Mouse (Mus musculus) hindbrain, embryonic 15.5 days (tissue): Measurements from ENCODE around the gene Plekhh3. TPM values are rescaled to one million over a fixed set of nuclear protein-coding genes. Genes with fewer than 3 reads are reported as not detected.
A peak's percentile ranks its signal among the peaks of the same experiment; 100 is the strongest.

Experiments
- ATAC-seq: fragments of 200-750 bp; cut with Nextera tagmentation; 2 replicates; pipeline ENCODE4 v1.8.0; 2017; ENCODE audit warnings: low read depth, moderate number of reproducible peaks, moderate TSS enrichment; ENCODE audit not compliant: low FRiP score
- H3K27ac ChIP-seq: fragments of 300-500 bp; sonication (generic); replicated peaks from 2 replicates; pipeline ENCODE4 v1.5.1; 2015; ENCODE audit warnings: mild to moderate bottlenecking, inconsistent platforms
- H3K27me3 ChIP-seq: fragments of 300-500 bp; sonication (generic); 2 replicates; pipeline ENCODE4 v1.6.1; 2015; ENCODE audit warnings: control low read depth, inconsistent platforms
- H3K36me3 ChIP-seq: fragments of 300-500 bp; sonication (generic); 2 replicates; pipeline ENCODE4 v1.6.1; 2015; ENCODE audit warnings: control low read depth, inconsistent platforms
- H3K4me1 ChIP-seq: fragments of 300-500 bp; sonication (generic); replicated peaks from 2 replicates; pipeline ENCODE4 v1.6.1; 2015; ENCODE audit warnings: control low read depth, inconsistent platforms
- H3K4me2 ChIP-seq: fragments of 300-500 bp; sonication (generic); 2 replicates; pipeline ENCODE4 v1.6.1; 2015; ENCODE audit warnings: moderate library complexity, mild to moderate bottlenecking, inconsistent platforms
- H3K4me3 ChIP-seq: fragments of 300-500 bp; sonication (generic); 2 replicates; pipeline ENCODE4 v1.5.1; 2015; ENCODE audit warnings: mild to moderate bottlenecking, inconsistent platforms
- H3K9ac ChIP-seq: fragments of 300-500 bp; sonication (generic); 2 replicates; pipeline ENCODE4 v1.6.1; 2015; ENCODE audit warnings: inconsistent platforms
- H3K9me3 ChIP-seq: fragments of 300-500 bp; sonication (generic); 2 replicates; pipeline ENCODE4 v1.6.1; 2016; ENCODE audit warnings: control low read depth, inconsistent platforms
- WGBS: fragments of 180-500 bp; shearing (Covaris S2); methylation state at CpG from one replicate; pipeline ENCODE4 v1.1.7; 2015; 5-methylcytosine and 5-hydroxymethylcytosine counted together
- polyA plus RNA-seq: library from polyadenylated mRNA; unstranded; fragments of >200 nt; fragmentation: Nextera tagmentation; extraction: Ambion mirVana; gene quantifications from 2 replicates; pipeline ENCODE4 v1.2.1, GENCODE M21; 2015

Gene Plekhh3
- polyA plus RNA-seq, 1 experiment from 2014 or later: 11.8 TPM

- peak overlapping the region; percentile 70; the same call in 1 of the 2 replicates for H3K9ac ChIP-seq
- peak overlapping the region; percentile 95 for H3K27ac ChIP-seq
- peak overlapping the region; percentile 92 for H3K4me2 ChIP-seq
- peaks cover 14% of the 10 kb centered on the region for H3K4me1 ChIP-seq
- H3K4me3 ChIP-seq: peak overlapping the region; percentile 51; the same call in 1 of the 2 replicates
- no peaks in the 10 kb centered on the region for H3K27me3 ChIP-seq
- H3K9me3 ChIP-seq: no peaks in the 10 kb centered on the region
- 0 out of 2 replicates have a peak, but pooled peaks cover 6% of the 10 kb centered on the region for H3K36me3 ChIP-seq
- no peak for ATAC-seq
- WGBS: 73% methylated on average over 6 of the region's 6 CpGs
Measured at GRCm38 (mm10) chr11:101155151-101155550, 16.0 kb downstream of the Plekhh3 start.

GRCm38 (mm10) chr11:101154648-101155047 is 16.5 kb downstream of the Plekhh3 start:
- Histone ChIP-seq H3K4me2 (no peak overlapping the region), H3K9me3 (no peaks in the 10 kb centered on the region), H3K36me3 (0 out of 2 replicates have a peak, but pooled peaks cover 6% of the 10 kb centered on the region), H3K4me1 (peaks cover 15% of the 10 kb centered on the region), H3K27me3 (no peaks in the 10 kb centered on the region), H3K4me3 (no peak overlapping the region), H3K9ac (no peak overlapping the region), H3K27ac (no peak overlapping the region)
- ATAC-seq: no peak

DNA sequence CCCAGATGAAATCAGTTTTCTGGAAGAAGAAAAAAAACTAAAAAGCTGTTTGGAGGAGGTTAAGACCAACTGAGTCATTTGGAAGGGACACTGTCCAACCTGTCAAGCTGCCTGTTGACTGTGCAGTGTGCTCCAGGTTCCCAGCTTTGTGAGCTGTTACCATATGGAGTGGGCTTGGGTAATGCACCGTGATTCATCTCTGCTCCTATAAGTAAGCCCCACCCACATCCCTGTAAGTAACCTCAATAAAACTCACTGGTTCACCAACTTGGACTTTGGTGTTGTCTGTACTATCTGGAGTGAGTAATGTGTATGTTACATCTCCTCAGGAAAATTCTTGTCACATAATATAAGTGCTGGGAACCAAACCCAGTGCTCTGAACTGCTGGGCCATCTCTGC is 18.3 kb downstream of the Plekhh3 start:
- H3K4me3 ChIP-seq: no peak overlapping the region
- WGBS: 89% methylated on average over 1 of the region's 1 CpGs

GRCm38 (mm10) chr11:101151063-101151462 is 20.1 kb downstream of the Plekhh3 start:
- Histone ChIP-seq H3K27ac (no peak overlapping the region), H3K9me3 (no peaks in the 10 kb centered on the region), H3K9ac (no peak overlapping the region), H3K27me3 (no peaks in the 10 kb centered on the region), H3K4me2 (no peak overlapping the region), H3K4me1 (peaks cover 27% of the 10 kb centered on the region), H3K4me3 (no peak overlapping the region), H3K36me3 (no peaks in the 10 kb centered on the region)
- 56% methylated on average over 2 of the region's 2 CpGs for WGBS
- ATAC-seq: no peak

More for the DNA sequence above, 18.3 kb downstream of the Plekhh3 start:
- Histone ChIP-seq H3K27ac (no peak overlapping the region), H3K4me2 (no peak overlapping the region), H3K9me3 (no peaks in the 10 kb centered on the region), H3K27me3 (no peaks in the 10 kb centered on the region), H3K4me1 (peaks cover 24% of the 10 kb centered on the region), H3K9ac (no peak overlapping the region), H3K36me3 (no peaks in the 10 kb centered on the region)
- no peak for ATAC-seq

DNA sequence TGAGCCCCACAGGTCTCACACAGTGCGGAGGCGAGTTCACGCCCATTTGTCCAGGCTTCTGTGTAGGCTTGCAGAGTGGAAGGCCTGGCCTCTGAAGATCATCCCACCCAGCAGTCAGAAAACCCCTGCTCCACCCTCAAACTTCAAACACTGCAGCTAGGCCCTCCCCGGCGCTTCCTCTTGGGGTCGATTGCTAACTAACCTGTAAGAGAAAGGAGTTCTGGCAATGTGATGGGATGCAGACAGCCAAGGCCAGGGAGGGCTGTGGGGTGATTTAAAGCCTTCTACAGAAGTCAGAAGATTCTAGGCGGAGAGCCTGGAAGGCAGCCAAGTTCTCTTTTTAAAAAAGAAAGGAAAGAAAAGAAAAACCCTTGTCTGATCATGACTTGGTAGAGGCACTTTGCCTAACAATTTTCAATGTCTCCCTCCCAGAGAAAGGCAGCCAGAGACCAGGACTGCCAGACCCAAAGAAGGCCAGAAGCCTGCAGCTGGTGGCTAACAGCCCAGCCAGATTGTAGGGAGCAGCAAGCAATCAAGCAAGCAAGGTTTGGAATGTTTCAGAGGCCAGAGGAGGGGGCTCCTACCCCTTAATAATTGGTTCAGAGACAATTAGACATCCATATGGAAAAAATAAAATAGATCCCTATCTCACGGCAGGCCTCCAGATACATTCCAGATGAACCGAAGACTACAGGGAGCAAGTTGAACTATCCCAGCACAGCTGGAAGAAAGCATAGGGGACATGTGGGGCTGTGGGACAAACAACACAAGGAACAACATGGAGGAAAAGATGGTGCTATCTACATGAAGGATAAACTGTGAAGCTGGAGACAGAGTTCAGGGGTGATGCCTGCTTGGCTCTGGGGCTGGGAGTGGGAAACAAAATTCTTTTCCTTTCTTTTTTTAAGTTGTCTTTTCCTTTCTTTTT is 21.7 kb downstream of the Plekhh3 start:
- Histone ChIP-seq H3K9me3 (no peaks in the 10 kb centered on the region), H3K4me2 (no peak overlapping the region), H3K36me3 (no peaks in the 10 kb centered on the region), H3K27ac (peak overlapping the region; percentile 59), H3K4me1 (peaks cover 21% of the 10 kb centered on the region), H3K4me3 (no peak overlapping the region), H3K9ac (no peak overlapping the region; the same call in 1 of the 2 replicates), H3K27me3 (no peaks in the 10 kb centered on the region)
- 47% methylated on average over 9 of the region's 9 CpGs for WGBS
- ATAC-seq: no peak

DNA sequence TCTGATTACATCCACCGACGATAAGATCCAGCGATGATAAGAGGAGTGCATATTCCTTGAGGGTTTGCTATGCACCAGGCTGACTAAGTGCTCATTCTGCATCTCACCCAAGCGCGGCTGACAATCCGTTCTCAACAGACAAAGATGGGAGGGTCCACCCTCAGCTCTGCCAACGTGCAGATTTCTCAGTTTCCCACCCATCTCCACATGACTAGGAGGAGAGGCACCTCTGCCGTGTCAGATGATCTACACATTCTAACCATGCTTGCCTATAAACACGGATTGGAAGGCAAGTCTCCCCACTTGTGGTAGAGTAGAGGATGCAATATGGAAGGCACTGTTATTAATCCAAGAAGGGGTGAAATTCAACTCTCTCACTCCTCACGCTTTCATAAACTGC is 22.4 kb downstream of the Plekhh3 start:
- 70% methylated on average over 10 of the region's 10 CpGs for WGBS
- H3K9me3 ChIP-seq: no peaks in the 10 kb centered on the region
- no peak overlapping the region for H3K4me2 ChIP-seq
- peaks cover 25% of the 10 kb centered on the region for H3K4me1 ChIP-seq
- H3K27me3 ChIP-seq: no peaks in the 10 kb centered on the region
- no peak for ATAC-seq
- H3K27ac ChIP-seq: peak overlapping the region; percentile 59
- no peak overlapping the region for H3K4me3 ChIP-seq
- no peaks in the 10 kb centered on the region for H3K36me3 ChIP-seq
- no peak overlapping the region for H3K9ac ChIP-seq

DNA sequence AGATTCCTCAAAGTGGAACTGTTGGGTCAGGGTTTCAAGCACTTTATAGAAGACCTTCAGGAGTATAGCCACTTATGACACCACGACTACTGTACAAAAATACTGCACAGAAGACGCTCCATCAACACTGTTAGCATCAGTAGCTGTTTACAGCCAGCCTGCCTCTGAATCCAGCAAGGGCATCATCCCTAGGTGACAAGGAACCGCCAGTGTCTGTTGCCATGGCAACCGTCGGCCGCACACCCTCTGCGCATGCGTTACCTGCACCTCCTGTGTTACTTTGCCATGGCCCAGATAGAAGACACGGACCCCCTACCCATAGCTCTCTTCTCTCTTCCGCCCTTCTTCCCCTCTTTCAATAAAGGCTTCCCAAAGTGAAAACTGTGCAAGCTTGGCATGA is 24.8 kb downstream of the Plekhh3 start:
- no peaks in the 10 kb centered on the region for H3K9me3 ChIP-seq
- H3K4me3 ChIP-seq: no peak overlapping the region
- peak; percentile 74 for ATAC-seq
- peaks cover 29% of the 10 kb centered on the region for H3K4me1 ChIP-seq
- H3K9ac ChIP-seq: no peak overlapping the region
- no peaks in the 10 kb centered on the region for H3K27me3 ChIP-seq
- peak overlapping the region; percentile 70 for H3K27ac ChIP-seq
- H3K36me3 ChIP-seq: no peaks in the 10 kb centered on the region
- peak overlapping the region; percentile 31 for H3K4me2 ChIP-seq
- 10% methylated on average over 10 of the region's 10 CpGs for WGBS

- 20% methylated on average over 19 of the region's 19 CpGs for WGBS
- peak; percentile 68; the same call in 1 of the 2 replicates for ATAC-seq
Measured at GRCm38 (mm10) chr11:101143338-101144225, 27.6 kb downstream of the Plekhh3 start.

GRCm38 (mm10) chr11:101142215-101142967 is 28.8 kb downstream of the Plekhh3 start:
- ATAC-seq: no peak
- 88% methylated on average over 10 of the region's 10 CpGs for WGBS
- H3K4me2 ChIP-seq: no peak overlapping the region

More at GRCm38 (mm10) chr11:101143338-101144225, 27.6 kb downstream of the Plekhh3 start:
- H3K36me3 ChIP-seq: no peaks in the 10 kb centered on the region
- peak overlapping the region; percentile 15 for H3K9ac ChIP-seq
- no peaks in the 10 kb centered on the region for H3K9me3 ChIP-seq
- peak overlapping the region; percentile 57 for H3K4me2 ChIP-seq
- peaks cover 24% of the 10 kb centered on the region for H3K4me1 ChIP-seq
- no peaks in the 10 kb centered on the region for H3K27me3 ChIP-seq
- H3K4me3 ChIP-seq: peak overlapping the region; percentile 35
- peak overlapping the region; percentile 54 for H3K27ac ChIP-seq

GRCm38 (mm10) chr11:101141088-101141487 is 30.1 kb downstream of the Plekhh3 start:
- peaks cover 16% of the 10 kb centered on the region for H3K4me1 ChIP-seq
- H3K9me3 ChIP-seq: no peaks in the 10 kb centered on the region
- WGBS: 88% methylated on average over 8 of the region's 8 CpGs
- no peak overlapping the region for H3K9ac ChIP-seq
- H3K36me3 ChIP-seq: no peaks in the 10 kb centered on the region
- no peak for ATAC-seq
- no peak overlapping the region for H3K27ac ChIP-seq
- H3K27me3 ChIP-seq: no peaks in the 10 kb centered on the region
- H3K4me3 ChIP-seq: no peak overlapping the region
- H3K4me2 ChIP-seq: no peak overlapping the region

More at GRCm38 (mm10) chr11:101142215-101142967, 28.8 kb downstream of the Plekhh3 start:
- Histone ChIP-seq H3K36me3 (no peaks in the 10 kb centered on the region), H3K9ac (no peak overlapping the region), H3K4me1 (peaks cover 26% of the 10 kb centered on the region), H3K27ac (no peak overlapping the region), H3K9me3 (no peaks in the 10 kb centered on the region), H3K4me3 (no peak overlapping the region), H3K27me3 (no peaks in the 10 kb centered on the region)

DNA sequence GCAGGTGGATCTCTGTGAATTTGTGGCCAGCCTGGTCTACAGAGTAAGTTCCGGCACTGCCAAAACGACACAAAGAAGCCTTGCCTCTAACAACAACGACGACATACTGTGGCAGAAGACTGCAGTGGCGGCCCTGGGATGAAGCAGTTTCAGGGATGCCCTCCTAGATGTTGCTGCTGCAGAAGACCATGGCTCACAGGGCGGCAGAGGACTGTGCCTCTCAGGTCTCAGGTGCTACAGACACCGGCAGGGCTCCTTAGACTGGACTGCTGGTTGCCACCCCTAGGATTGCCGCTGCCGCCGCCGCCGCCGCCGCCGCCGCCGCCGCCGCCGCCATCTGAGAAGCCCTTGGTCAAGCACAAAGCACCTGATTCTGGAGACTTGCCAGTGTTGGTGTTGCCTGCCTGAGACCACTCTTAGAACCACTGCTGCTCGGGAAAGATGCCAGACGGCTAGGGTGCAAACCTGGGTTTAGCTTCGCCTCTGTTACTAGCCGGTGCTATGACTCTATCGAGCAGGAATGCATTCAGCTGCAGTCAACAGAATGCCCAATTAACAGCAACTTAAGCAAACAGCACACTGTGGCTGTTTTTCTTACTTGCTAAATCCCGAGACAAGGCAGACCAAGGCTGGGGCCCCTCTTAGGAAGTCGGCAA is 30.9 kb downstream of the Plekhh3 start:
- H3K27me3 ChIP-seq: no peaks in the 10 kb centered on the region
- peak overlapping the region; percentile 57 for H3K4me2 ChIP-seq
- WGBS: 42% methylated on average over 26 of the region's 27 CpGs
- H3K27ac ChIP-seq: peak overlapping the region; percentile 64
- peak overlapping the region; percentile 46 for H3K9ac ChIP-seq
- no peaks in the 10 kb centered on the region for H3K9me3 ChIP-seq
- H3K4me3 ChIP-seq: peak overlapping the region; percentile 27
- no peak for ATAC-seq
- no peaks in the 10 kb centered on the region for H3K36me3 ChIP-seq
- peaks cover 15% of the 10 kb centered on the region for H3K4me1 ChIP-seq
